Mouse (Mus musculus) hindbrain, embryonic 15.5 days (tissue): Measurements from ENCODE around the gene Gsc2. TPM values are rescaled to one million over a fixed set of nuclear protein-coding genes. Genes with fewer than 3 reads are reported as not detected.

Experiments used
- ATAC-seq: fragments of 200-750 bp; cut with Nextera tagmentation; 2 replicates; pipeline ENCODE4 v1.8.0; 2017; ENCODE audit warnings: low read depth, moderate number of reproducible peaks, moderate TSS enrichment; ENCODE audit not compliant: low FRiP score
- H3K27ac ChIP-seq: fragments of 300-500 bp; sonication (generic); replicated peaks from 2 replicates; pipeline ENCODE4 v1.5.1; 2015; ENCODE audit warnings: mild to moderate bottlenecking, inconsistent platforms
- H3K27me3 ChIP-seq: fragments of 300-500 bp; sonication (generic); 2 replicates; pipeline ENCODE4 v1.6.1; 2015; ENCODE audit warnings: control low read depth, inconsistent platforms
- H3K36me3 ChIP-seq: fragments of 300-500 bp; sonication (generic); 2 replicates; pipeline ENCODE4 v1.6.1; 2015; ENCODE audit warnings: control low read depth, inconsistent platforms
- H3K4me1 ChIP-seq: fragments of 300-500 bp; sonication (generic); replicated peaks from 2 replicates; pipeline ENCODE4 v1.6.1; 2015; ENCODE audit warnings: control low read depth, inconsistent platforms
- H3K4me2 ChIP-seq: fragments of 300-500 bp; sonication (generic); 2 replicates; pipeline ENCODE4 v1.6.1; 2015; ENCODE audit warnings: moderate library complexity, mild to moderate bottlenecking, inconsistent platforms
- H3K4me3 ChIP-seq: fragments of 300-500 bp; sonication (generic); 2 replicates; pipeline ENCODE4 v1.5.1; 2015; ENCODE audit warnings: mild to moderate bottlenecking, inconsistent platforms
- H3K9ac ChIP-seq: fragments of 300-500 bp; sonication (generic); 2 replicates; pipeline ENCODE4 v1.6.1; 2015; ENCODE audit warnings: inconsistent platforms
- H3K9me3 ChIP-seq: fragments of 300-500 bp; sonication (generic); 2 replicates; pipeline ENCODE4 v1.6.1; 2016; ENCODE audit warnings: control low read depth, inconsistent platforms
- WGBS: fragments of 180-500 bp; shearing (Covaris S2); methylation state at CpG from one replicate; pipeline ENCODE4 v1.1.7; 2015; 5-methylcytosine and 5-hydroxymethylcytosine counted together
- polyA plus RNA-seq: library from polyadenylated mRNA; unstranded; fragments of >200 nt; fragmentation: Nextera tagmentation; extraction: Ambion mirVana; gene quantifications from 2 replicates; pipeline ENCODE4 v1.2.1, GENCODE M21; 2015

Gene Gsc2
- polyA plus RNA-seq, 1 experiment from 2014 or later = 1.1 TPM

DNA sequence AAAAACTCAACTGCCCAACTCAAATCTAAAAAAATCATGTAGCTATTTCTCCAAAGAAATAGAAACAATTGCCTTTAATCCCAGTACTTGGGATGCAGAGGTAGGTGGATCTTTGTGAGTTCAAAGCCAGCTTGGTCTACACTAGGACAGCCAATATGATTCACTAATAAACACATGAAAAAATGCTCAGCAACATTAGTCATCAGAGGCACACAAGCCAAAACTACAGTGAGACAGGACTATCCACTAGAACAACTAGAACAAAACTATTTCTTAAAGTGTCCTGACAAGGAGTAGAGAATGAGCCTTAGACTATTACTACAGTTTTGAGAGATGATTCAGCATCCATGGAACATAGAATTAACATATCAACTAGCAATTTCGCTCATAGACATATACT lies 38.8 kb downstream of the Gsc2 start:
- H3K9ac ChIP-seq = no peak overlapping the region
- H3K4me3 ChIP-seq = no peak overlapping the region
- H3K27ac ChIP-seq = no peak overlapping the region
- H3K4me2 ChIP-seq = no peak overlapping the region
- H3K27me3 ChIP-seq = no peaks in the 10 kb centered on the region
- H3K4me1 ChIP-seq = no peaks in the 10 kb centered on the region
- no peaks in the 10 kb centered on the region for H3K9me3 ChIP-seq
- no peak for ATAC-seq
- peaks cover 13% of the 10 kb centered on the region for H3K36me3 ChIP-seq
- 100% methylated on average over 1 of the region's 1 CpGs for WGBS

DNA sequence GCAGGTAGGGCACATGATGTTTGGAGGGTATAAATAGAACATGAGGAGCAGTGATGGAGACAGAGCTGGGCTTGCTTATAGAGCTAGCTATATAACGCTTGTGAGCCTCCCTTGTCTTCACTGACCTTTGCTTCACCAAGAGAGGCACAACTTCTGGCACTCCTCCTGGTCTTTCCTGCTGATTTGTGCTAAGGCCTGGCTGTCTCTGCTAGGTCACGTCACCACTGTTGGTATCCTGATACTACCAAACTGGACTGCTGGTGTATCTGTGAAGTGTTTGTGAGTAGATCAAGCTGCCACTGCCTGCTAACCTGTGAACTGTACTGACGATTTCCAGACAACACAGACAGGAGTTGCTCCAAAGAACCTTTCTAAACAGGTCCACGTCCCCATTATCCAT lies 39.7 kb downstream of the Gsc2 start:
- no peaks in the 10 kb centered on the region for H3K9me3 ChIP-seq
- H3K4me1 ChIP-seq = no peaks in the 10 kb centered on the region
- ATAC-seq = no peak
- H3K27ac ChIP-seq = no peak overlapping the region
- no peak overlapping the region for H3K4me2 ChIP-seq
- H3K27me3 ChIP-seq = no peaks in the 10 kb centered on the region
- 95% methylated on average over 4 of the region's 4 CpGs for WGBS
- peaks cover 14% of the 10 kb centered on the region for H3K36me3 ChIP-seq
- H3K9ac ChIP-seq = no peak overlapping the region
- no peak overlapping the region for H3K4me3 ChIP-seq

DNA sequence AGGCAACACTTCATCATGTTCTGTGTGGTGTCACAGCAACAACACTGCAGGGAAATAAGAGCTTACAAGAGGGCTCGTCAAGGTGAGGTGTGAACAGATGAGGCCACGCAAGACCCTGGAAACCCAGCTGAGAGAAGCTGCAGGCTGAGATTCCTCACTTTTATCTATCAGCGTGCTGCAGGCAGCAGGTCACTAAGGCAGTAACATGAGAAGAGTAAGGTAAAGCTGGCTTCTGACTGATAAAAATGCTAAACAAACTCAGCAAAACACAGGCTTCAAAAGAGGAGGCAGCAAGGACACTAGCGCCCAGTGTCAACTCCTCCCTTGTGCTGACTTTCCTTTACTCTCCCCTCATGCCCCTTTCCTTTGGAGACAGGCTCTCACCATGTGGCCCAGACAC lies 41.9 kb downstream of the Gsc2 start:
- no peaks in the 10 kb centered on the region for H3K27me3 ChIP-seq
- WGBS = 72% methylated on average over 4 of the region's 4 CpGs
- no peaks in the 10 kb centered on the region for H3K9me3 ChIP-seq
- H3K27ac ChIP-seq = no peak overlapping the region
- peaks cover 23% of the 10 kb centered on the region for H3K36me3 ChIP-seq
- ATAC-seq = no peak
- no peak overlapping the region for H3K4me2 ChIP-seq
- no peak overlapping the region for H3K4me3 ChIP-seq
- no peak overlapping the region for H3K9ac ChIP-seq
- no peaks in the 10 kb centered on the region for H3K4me1 ChIP-seq

DNA sequence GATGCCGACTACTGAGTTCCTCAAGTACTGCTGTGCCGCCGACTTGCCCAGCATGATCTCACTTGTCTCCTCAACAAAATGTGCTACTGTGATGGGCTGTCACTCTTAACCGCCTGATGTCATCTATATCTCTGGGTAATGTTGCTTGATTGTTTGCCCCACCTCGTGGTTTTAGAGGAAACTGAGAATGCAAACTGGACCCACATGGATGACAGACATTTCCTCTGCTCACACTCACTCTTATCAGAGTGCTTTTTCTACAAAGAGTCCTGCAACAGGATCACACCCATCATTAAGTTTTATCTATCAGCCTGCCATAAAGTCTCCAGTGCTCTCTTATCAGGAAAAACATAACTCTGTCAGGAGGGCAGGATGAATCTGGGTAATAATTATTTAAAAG lies 43.6 kb downstream of the Gsc2 start:
- Histone ChIP-seq H3K27ac (no peak overlapping the region), H3K36me3 (peaks cover 23% of the 10 kb centered on the region), H3K9me3 (no peaks in the 10 kb centered on the region), H3K27me3 (no peaks in the 10 kb centered on the region), H3K4me3 (no peak overlapping the region), H3K4me1 (no peaks in the 10 kb centered on the region), H3K9ac (no peak overlapping the region), H3K4me2 (no peak overlapping the region)
- 91% methylated on average over 5 of the region's 5 CpGs for WGBS
- ATAC-seq = no peak

- Histone ChIP-seq H3K4me1 (no peaks in the 10 kb centered on the region), H3K36me3 (peaks cover 10% of the 10 kb centered on the region; the same call in 1 of the 2 replicates), H3K27me3 (no peaks in the 10 kb centered on the region), H3K4me2 (no peak overlapping the region), H3K9ac (no peak overlapping the region), H3K9me3 (no peaks in the 10 kb centered on the region), H3K4me3 (no peak overlapping the region), H3K27ac (no peak overlapping the region)
- 63% methylated on average over 6 of the region's 6 CpGs for WGBS
- no peak for ATAC-seq
Observed at GRCm38 (mm10) chr16:17865770-17866169, 49.1 kb downstream of the Gsc2 start.

DNA sequence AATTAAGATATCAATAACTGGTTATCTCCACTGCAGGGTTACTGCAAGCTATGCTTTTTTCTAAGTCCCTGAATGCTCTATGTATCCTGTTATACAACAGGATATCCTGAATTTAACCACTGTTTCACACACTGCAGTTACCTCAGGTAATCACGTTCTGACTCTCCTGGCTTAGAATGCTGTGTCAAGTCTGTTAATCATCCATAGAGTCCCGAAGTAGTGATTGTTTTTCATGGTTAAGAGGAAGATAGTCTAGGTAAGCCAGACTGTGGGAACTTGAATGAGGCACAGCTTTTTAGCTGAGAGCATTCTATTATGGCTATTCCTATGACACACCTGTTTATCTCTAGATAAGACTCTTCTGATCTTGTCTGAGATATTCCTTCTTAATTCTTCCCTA lies 49.6 kb downstream of the Gsc2 start:
- Histone ChIP-seq H3K4me3 (no peak overlapping the region), H3K9me3 (no peaks in the 10 kb centered on the region), H3K27ac (no peak overlapping the region), H3K9ac (no peak overlapping the region), H3K36me3 (peaks cover 10% of the 10 kb centered on the region; the same call in 1 of the 2 replicates), H3K4me1 (no peaks in the 10 kb centered on the region), H3K4me2 (no peak overlapping the region), H3K27me3 (no peaks in the 10 kb centered on the region)
- ATAC-seq = no peak
- 93% methylated on average over 2 of the region's 2 CpGs for WGBS

Other genes starting within 250 kb of the Gsc2 start
- gene Med15, start 182.2 kb downstream of the Gsc2 start, polyA plus RNA-seq = 45.7 and 54.2 TPM in 2 replicates
- gene Klhl22, start 155.4 kb downstream of the Gsc2 start, polyA plus RNA-seq = 85.1 and 95.0 TPM in 2 replicates
- 2.0 and 2.3 TPM in 2 replicates for gene Scarf2, start 117.8 kb downstream of the Gsc2 start, polyA plus RNA-seq
- 4.4 and 4.5 TPM in 2 replicates for gene B830017H08Rik, start 81.9 kb downstream of the Gsc2 start, polyA plus RNA-seq
- gene Car15, start 76.7 kb downstream of the Gsc2 start, polyA plus RNA-seq = 3.1 and 5.4 TPM in 2 replicates
- 0.31 and 0.33 TPM in 2 replicates for gene Gm20518, start 23.4 kb downstream of the Gsc2 start, polyA plus RNA-seq
- gene Tssk1, start 20.8 kb downstream of the Gsc2 start, polyA plus RNA-seq = 0.04 TPM in 2 replicates
- 106 and 111 TPM in 2 replicates for gene Dgcr2, start 16.5 kb downstream of the Gsc2 start, polyA plus RNA-seq
- not detected in 2 replicates for gene Tssk2, start 16.4 kb downstream of the Gsc2 start, polyA plus RNA-seq
- 42.5 and 49.6 TPM in 2 replicates for gene Ess2, start 3.7 kb downstream of the Gsc2 start, polyA plus RNA-seq
- gene Slc25a1, start 13.2 kb upstream of the Gsc2 start, polyA plus RNA-seq = 193 and 203 TPM in 2 replicates
- gene Vpreb2, start 65.4 kb upstream of the Gsc2 start, polyA plus RNA-seq = not detected in 2 replicates
- gene Dgcr6, start 137.8 kb upstream of the Gsc2 start, polyA plus RNA-seq = 155 and 158 TPM in 2 replicates
- gene Prodh, start 175.1 kb upstream of the Gsc2 start, polyA plus RNA-seq = 4.3 and 4.9 TPM in 2 replicates
- 24.7 and 25.5 TPM in 2 replicates for gene Rtn4r, start 212.6 kb upstream of the Gsc2 start, polyA plus RNA-seq